Mouse (Mus musculus) heart, embryonic 16.5 days (tissue): Measurements from ENCODE around the gene Rrp1. TPM values are rescaled to one million over a fixed set of nuclear protein-coding genes. Genes with fewer than 3 reads are reported as not detected.
A peak's percentile ranks its signal among the peaks of the same experiment; 100 is the strongest.

Experiments
- ATAC-seq: fragments of 200-750 bp; cut with Nextera tagmentation; replicated peaks from 2 replicates; pipeline ENCODE4 v1.8.0; 2017; ENCODE audit warnings: moderate number of reproducible peaks; ENCODE audit not compliant: insufficient read depth, low FRiP score; ENCODE audit errors: extremely low read depth
- H3K27ac ChIP-seq: fragments of 300-500 bp; sonication (generic); 2 replicates; pipeline ENCODE4 v1.5.1; 2014; ENCODE audit warnings: mild to moderate bottlenecking, low read length, control low read depth, moderate library complexity
- H3K27me3 ChIP-seq: fragments of 300-500 bp; sonication (generic); 2 replicates; pipeline ENCODE4 v1.6.1; 2014; ENCODE audit warnings: low read length, mixed read lengths; ENCODE audit not compliant: control insufficient read depth, insufficient read depth
- H3K36me3 ChIP-seq: fragments of 300-500 bp; sonication (generic); 2 replicates; pipeline ENCODE4 v1.6.1; 2014; ENCODE audit not compliant: control insufficient read depth, insufficient read depth
- H3K4me1 ChIP-seq: fragments of 300-500 bp; sonication (generic); 2 replicates; pipeline ENCODE4 v1.6.1; 2014; ENCODE audit warnings: low read length, mixed read lengths; ENCODE audit not compliant: control insufficient read depth, insufficient read depth
- H3K4me2 ChIP-seq: fragments of 300-500 bp; sonication (generic); 2 replicates; pipeline ENCODE4 v1.6.1; 2014; ENCODE audit warnings: low read depth, mild to moderate bottlenecking, control low read depth, low read length
- H3K4me3 ChIP-seq: fragments of 300-500 bp; sonication (generic); 2 replicates; pipeline ENCODE4 v1.5.1; 2014; ENCODE audit warnings: mild to moderate bottlenecking, control low read depth, low read length
- H3K9ac ChIP-seq: fragments of 300-500 bp; sonication (generic); 2 replicates; pipeline ENCODE4 v1.6.1; 2014; ENCODE audit warnings: low read length, control low read depth
- H3K9me3 ChIP-seq: fragments of 300-500 bp; sonication (generic); replicated peaks from 2 replicates; pipeline ENCODE4 v1.6.1; 2016; ENCODE audit warnings: low read length; ENCODE audit not compliant: control insufficient read depth
- WGBS: fragments of 180-500 bp; shearing (Covaris S2); extraction: QIAGEN DNeasy Blood & Tissue Kit; methylation state at CpG from one replicate; pipeline ENCODE4 v1.1.7; 2014; 5-methylcytosine and 5-hydroxymethylcytosine counted together
- polyA plus RNA-seq: library from polyadenylated mRNA; unstranded; fragments of >200 nt; fragmentation: Nextera tagmentation; extraction: Ambion mirVana; gene quantifications from 2 replicates; pipeline ENCODE4 v1.2.1, GENCODE M21; 2015

The Rrp1 gene
- polyA plus RNA-seq = 244 and 285 TPM in 2 replicates

- H3K4me3 ChIP-seq = peak within 1 kb of the TSS; percentile 98
- peaks cover 15% of the 10 kb centered on the region for H3K4me1 ChIP-seq
- H3K9me3 ChIP-seq = no peaks in the 10 kb centered on the region
- H3K27ac ChIP-seq = peak within 1 kb of the TSS; percentile 94
- H3K4me2 ChIP-seq = peak within 1 kb of the TSS; percentile 92
- under 1% methylated on average over 70 of the region's 70 CpGs for WGBS
- H3K27me3 ChIP-seq = no peaks in the 10 kb centered on the region
- peak; percentile 88 for ATAC-seq
- peaks cover 25% of the 10 kb centered on the region for H3K36me3 ChIP-seq
- H3K9ac ChIP-seq = peak within 1 kb of the TSS; percentile 93
These were observed at the start of gene Rrp1 for GRCm38 (mm10) chr10:78412319-78413151. TSS of gene Rrp1 (minus strand) at chr10:78413043.

- no peak overlapping the region for H3K4me2 ChIP-seq
- H3K9me3 ChIP-seq = no peaks in the 10 kb centered on the region
- H3K9ac ChIP-seq = no peak overlapping the region
- ATAC-seq = no peak
- H3K4me1 ChIP-seq = peaks cover 14% of the 10 kb centered on the region
- no peak overlapping the region for H3K4me3 ChIP-seq
- no peak overlapping the region for H3K27ac ChIP-seq
- H3K36me3 ChIP-seq = no peaks in the 10 kb centered on the region
- WGBS = 77% methylated on average over 4 of the region's 4 CpGs
- H3K27me3 ChIP-seq = no peaks in the 10 kb centered on the region
These were observed 48.9 kb upstream of the Rrp1 start for GRCm38 (mm10) chr10:78461767-78462166.

GRCm38 (mm10) chr10:78460463-78460862 lies 47.6 kb upstream of the Rrp1 start:
- no peaks in the 10 kb centered on the region for H3K27me3 ChIP-seq
- no peak for ATAC-seq
- no peak overlapping the region for H3K9ac ChIP-seq
- WGBS = 32% methylated on average over 5 of the region's 5 CpGs
- H3K36me3 ChIP-seq = no peaks in the 10 kb centered on the region
- H3K4me2 ChIP-seq = no peak overlapping the region
- H3K4me3 ChIP-seq = no peak overlapping the region
- H3K27ac ChIP-seq = no peak overlapping the region
- H3K4me1 ChIP-seq = peaks cover 14% of the 10 kb centered on the region
- no peaks in the 10 kb centered on the region for H3K9me3 ChIP-seq

GRCm38 (mm10) chr10:78458348-78459111 lies 45.7 kb upstream of the Rrp1 start:
- no peak overlapping the region for H3K9ac ChIP-seq
- H3K4me2 ChIP-seq = no peak overlapping the region
- no peak overlapping the region for H3K27ac ChIP-seq
- no peaks in the 10 kb centered on the region for H3K27me3 ChIP-seq
- H3K4me3 ChIP-seq = no peak overlapping the region
- 64% methylated on average over 5 of the region's 5 CpGs for WGBS
- H3K4me1 ChIP-seq = peaks cover 9% of the 10 kb centered on the region
- H3K9me3 ChIP-seq = no peaks in the 10 kb centered on the region
- H3K36me3 ChIP-seq = no peaks in the 10 kb centered on the region
- no peak for ATAC-seq

- Histone ChIP-seq H3K9ac (no peak overlapping the region), H3K4me1 (peaks cover 5% of the 10 kb centered on the region), H3K4me3 (no peak overlapping the region), H3K36me3 (no peaks in the 10 kb centered on the region), H3K27ac (0 out of 2 replicates have a peak overlapping the region, but pooled peaks have one; percentile 16), H3K27me3 (no peaks in the 10 kb centered on the region), H3K4me2 (peak overlapping the region; percentile 34; the same call in 1 of the 2 replicates), H3K9me3 (no peaks in the 10 kb centered on the region)
- ATAC-seq = peak; percentile 80
- WGBS = 28% methylated on average over 10 of the region's 10 CpGs
These were observed 44.9 kb upstream of the Rrp1 start for GRCm38 (mm10) chr10:78457495-78458347.

GRCm38 (mm10) chr10:78456696-78457095 lies 43.9 kb upstream of the Rrp1 start:
- H3K9ac ChIP-seq = no peak overlapping the region
- H3K4me3 ChIP-seq = no peak overlapping the region
- ATAC-seq = no peak
- no peaks in the 10 kb centered on the region for H3K27me3 ChIP-seq
- H3K27ac ChIP-seq = no peak overlapping the region
- H3K9me3 ChIP-seq = no peaks in the 10 kb centered on the region
- peaks cover 5% of the 10 kb centered on the region for H3K4me1 ChIP-seq
- no peak overlapping the region for H3K4me2 ChIP-seq
- WGBS = 82% methylated on average over 13 of the region's 13 CpGs
- H3K36me3 ChIP-seq = no peaks in the 10 kb centered on the region

GRCm38 (mm10) chr10:78452641-78453040 lies 39.8 kb upstream of the Rrp1 start:
- Histone ChIP-seq H3K4me3 (no peak overlapping the region), H3K4me2 (no peak overlapping the region), H3K4me1 (no peaks in the 10 kb centered on the region), H3K36me3 (peaks cover 13% of the 10 kb centered on the region), H3K27me3 (no peaks in the 10 kb centered on the region), H3K9ac (no peak overlapping the region), H3K27ac (no peak overlapping the region), H3K9me3 (no peaks in the 10 kb centered on the region)
- no peak for ATAC-seq
- 74% methylated on average over 4 of the region's 4 CpGs for WGBS

GRCm38 (mm10) chr10:78450761-78451160 lies 37.9 kb upstream of the Rrp1 start:
- Histone ChIP-seq H3K9me3 (no peaks in the 10 kb centered on the region), H3K4me3 (no peak overlapping the region), H3K4me1 (no peaks in the 10 kb centered on the region), H3K27ac (no peak overlapping the region), H3K36me3 (peaks cover 16% of the 10 kb centered on the region), H3K27me3 (no peaks in the 10 kb centered on the region), H3K4me2 (no peak overlapping the region), H3K9ac (no peak overlapping the region)
- WGBS = 90% methylated on average over 5 of the region's 5 CpGs
- ATAC-seq = no peak
